Mouse (Mus musculus) cerebellum, adult 2 months (tissue): Measurements from ENCODE around the gene Ncan.

Source experiments
- CTCF ChIP-seq: fragments of 200-500 bp; IDR thresholded peaks from 2 replicates; pipeline ENCODE4 v1.5.1; 2011; ENCODE audit warnings: low read depth, mild to moderate bottlenecking, control low read depth, low read length, moderate library complexity, borderline replicate concordance; ENCODE audit not compliant: insufficient read depth
- POLR2A ChIP-seq: fragments of 200-500 bp; IDR thresholded peaks from 2 replicates; pipeline ENCODE4 v1.6.1; 2011; ENCODE audit warnings: low read length, control low read depth, borderline replicate concordance; ENCODE audit not compliant: insufficient read depth

- TF ChIP-seq CTCF = no peak
- TF ChIP-seq POLR2A = no peak
Measured at GRCm38 (mm10) chr8:70150158-70150557, 29.5 kb upstream of the Ncan start.
